Mouse (Mus musculus): ENCODE results near the gene Nfkbie. TPM values are rescaled to one million over a fixed set of nuclear protein-coding genes. Genes with fewer than 3 reads are reported as not detected.

Gene Nfkbie
- total and polyA plus RNA-seq, 3 experiments: 78.7 to 136 (median 90.0) TPM

- Histone ChIP-seq H3K4me1 (ENCODE audit: control insufficient read depth in 1 of 2, insufficient read depth in 2 of 2) (peaks cover 5 to 8% of the 10 kb centered on the region in 2 experiments), H3K4me2 (ENCODE audit: insufficient read depth, low read depth, poor library complexity, severe bottlenecking) (no peak overlapping the region), H3K27ac (ENCODE audit: insufficient read depth, low read depth) (no peak overlapping the region), H3K79me2 (replicated peaks; ENCODE audit: control insufficient read depth, extremely low read depth, insufficient read depth, poor library complexity, severe bottlenecking) (no peaks in the 10 kb centered on the region), H3K9ac (ENCODE audit: insufficient read depth, low read depth) (no peak overlapping the region), H3K9me3 (replicated peaks; ENCODE audit: low read length) (no peaks in the 10 kb centered on the region), H3K4me3 (replicated peaks in 1 of 3; ENCODE audit: low read depth in 2 of 3, low read length in 2 of 3, poor library complexity in 1 of 3) (no peak overlapping the region), H3K36me3 (replicated peaks in 1 of 2; ENCODE audit: control insufficient read depth in 1 of 2, insufficient read depth in 1 of 2, low read length in 1 of 2) (no peaks in the 10 kb centered on the region), H3K27me3 (replicated peaks) (peaks cover 88% of the 10 kb centered on the region)
- DNase-seq (ENCODE audit: extremely low read depth): no peak
- in situ Hi-C loops (cut with MboI; ENCODE audit: low pct_ligation_motif_present, low pct_unique_long_range_greater_than_20kb, low sequenced_read_pairs) (no loop called here), dilution Hi-C loops (cut with MboI; ENCODE audit: extremely low pct_ligation_motif_present, extremely low pct_unique_long_range_greater_than_20kb, low sequenced_read_pairs) (no loop called here)
- TF ChIP-seq MAZ (IDR thresholded peaks at IDR 0.05; ENCODE audit: low read depth, low read length) (no peak), ETS1 (conservative IDR thresholded peaks at IDR 0.05; ENCODE audit: low read depth, low read length) (no peak), RCOR1 (conservative IDR thresholded peaks at IDR 0.05; ENCODE audit: low read depth, low read length) (no peak), MXI1 (IDR thresholded peaks at IDR 0.05; ENCODE audit: low read depth, low read length) (no peak), E2F4 (IDR thresholded peaks at IDR 0.05; ENCODE audit: insufficient replicate concordance, low read depth, low read length) (no peak), ELF1 (IDR thresholded peaks at IDR 0.05; ENCODE audit: low read depth, low read length) (no peak), USF2 (conservative IDR thresholded peaks at IDR 0.05; ENCODE audit: low read depth, low read length) (no peak), JUN (IDR thresholded peaks at IDR 0.05; ENCODE audit: insufficient read depth, low read depth, low read length) (no peak), CHD1 (IDR thresholded peaks at IDR 0.05; ENCODE audit: low read depth, low read length) (no peak), SMC3 (IDR thresholded peaks at IDR 0.05; ENCODE audit: low read depth, low read length) (no peak), NRF1 (IDR thresholded peaks at IDR 0.05; ENCODE audit: low read depth, low read length) (no peak), POLR2AphosphoS2 (IDR thresholded peaks at IDR 0.05; ENCODE audit: low read depth, low read length) (no peak), JUND (conservative IDR thresholded peaks at IDR 0.05; ENCODE audit: low read depth, low read length) (no peak), TBP (conservative IDR thresholded peaks at IDR 0.05; ENCODE audit: low read depth, low read length) (no peak), UBTF (IDR thresholded peaks at IDR 0.05; ENCODE audit: low read depth, low read length) (no peak), CHD2 (IDR thresholded peaks at IDR 0.05; ENCODE audit: low read length) (no peak), USF1 (IDR thresholded peaks at IDR 0.05; ENCODE audit: low read depth, low read length) (no peak)
These were observed 17.1 kb upstream of the Nfkbie start for GRCm38 (mm10) chr17:45538394-45538793.

GRCm38 (mm10) chr17:45539664-45540063 is 15.8 kb upstream of the Nfkbie start:
- Histone ChIP-seq H3K9ac (ENCODE audit: insufficient read depth, low read depth) (no peak overlapping the region), H3K4me1 (ENCODE audit: control insufficient read depth in 1 of 2, insufficient read depth in 2 of 2) (peaks cover 9 to 16% of the 10 kb centered on the region in 2 experiments), H3K4me3 (replicated peaks in 1 of 3; ENCODE audit: low read depth in 2 of 3, low read length in 2 of 3, poor library complexity in 1 of 3) (no peak overlapping the region), H3K27me3 (replicated peaks) (peaks cover 90% of the 10 kb centered on the region), H3K79me2 (replicated peaks; ENCODE audit: control insufficient read depth, extremely low read depth, insufficient read depth, poor library complexity, severe bottlenecking) (no peaks in the 10 kb centered on the region), H3K4me2 (ENCODE audit: insufficient read depth, low read depth, poor library complexity, severe bottlenecking) (no peak overlapping the region), H3K27ac (ENCODE audit: insufficient read depth, low read depth) (no peak overlapping the region), H3K9me3 (replicated peaks; ENCODE audit: low read length) (no peaks in the 10 kb centered on the region), H3K36me3 (replicated peaks in 1 of 2; ENCODE audit: control insufficient read depth in 1 of 2, insufficient read depth in 1 of 2, low read length in 1 of 2) (no peaks in the 10 kb centered on the region)
- dilution Hi-C loops (cut with MboI; ENCODE audit: extremely low pct_ligation_motif_present, extremely low pct_unique_long_range_greater_than_20kb, low sequenced_read_pairs) (no loop called here), in situ Hi-C loops (cut with MboI; ENCODE audit: low pct_ligation_motif_present, low pct_unique_long_range_greater_than_20kb, low sequenced_read_pairs) (no loop called here)
- DNase-seq (ENCODE audit: extremely low read depth): no peak
- TF ChIP-seq RCOR1 (conservative IDR thresholded peaks at IDR 0.05; ENCODE audit: low read depth, low read length) (no peak), ZMIZ1 (IDR thresholded peaks at IDR 0.05; ENCODE audit: low read depth, low read length) (no peak), GABPA (IDR thresholded peaks at IDR 0.05; ENCODE audit: insufficient replicate concordance, low read depth, low read length) (no peak), POLR2AphosphoS2 (IDR thresholded peaks at IDR 0.05; ENCODE audit: low read depth, low read length) (no peak), NRF1 (IDR thresholded peaks at IDR 0.05; ENCODE audit: low read depth, low read length) (no peak), MAZ (IDR thresholded peaks at IDR 0.05; ENCODE audit: low read depth, low read length) (no peak), ELF1 (IDR thresholded peaks at IDR 0.05; ENCODE audit: low read depth, low read length) (no peak), MYC (IDR thresholded peaks at IDR 0.05; ENCODE audit: low read depth, low read length) (no peak), KAT2A (IDR thresholded peaks at IDR 0.05; ENCODE audit: insufficient replicate concordance, low read length) (no peak), ZNF384 (IDR thresholded peaks at IDR 0.05; ENCODE audit: low read depth, low read length) (no peak), HCFC1 (IDR thresholded peaks at IDR 0.05; ENCODE audit: low read depth, low read length) (no peak), USF2 (conservative IDR thresholded peaks at IDR 0.05; ENCODE audit: low read depth, low read length) (no peak), ZC3H11A (IDR thresholded peaks at IDR 0.05; ENCODE audit: low read depth, low read length) (no peak), SMC3 (IDR thresholded peaks at IDR 0.05; ENCODE audit: low read depth, low read length) (no peak), TBP (conservative IDR thresholded peaks at IDR 0.05; ENCODE audit: low read depth, low read length) (no peak), JUN (IDR thresholded peaks at IDR 0.05; ENCODE audit: insufficient read depth, low read depth, low read length) (no peak), IRF4 (IDR thresholded peaks at IDR 0.05; ENCODE audit: low read depth, low read length) (no peak), POLR2A (IDR thresholded peaks at IDR 0.05; ENCODE audit: low read depth, low read length) (no peak), CHD2 (IDR thresholded peaks at IDR 0.05; ENCODE audit: low read length) (no peak)

Data from CH12.LX (cell line).